Mouse (Mus musculus): Measurements from ENCODE around the gene Cfap43. TPM values are rescaled to one million over a fixed set of nuclear protein-coding genes. Genes with fewer than 3 reads are reported as not detected.

The Cfap43 gene
- polyA plus RNA-seq, 1 experiment from 2014 or later: 0.97 TPM

DNA sequence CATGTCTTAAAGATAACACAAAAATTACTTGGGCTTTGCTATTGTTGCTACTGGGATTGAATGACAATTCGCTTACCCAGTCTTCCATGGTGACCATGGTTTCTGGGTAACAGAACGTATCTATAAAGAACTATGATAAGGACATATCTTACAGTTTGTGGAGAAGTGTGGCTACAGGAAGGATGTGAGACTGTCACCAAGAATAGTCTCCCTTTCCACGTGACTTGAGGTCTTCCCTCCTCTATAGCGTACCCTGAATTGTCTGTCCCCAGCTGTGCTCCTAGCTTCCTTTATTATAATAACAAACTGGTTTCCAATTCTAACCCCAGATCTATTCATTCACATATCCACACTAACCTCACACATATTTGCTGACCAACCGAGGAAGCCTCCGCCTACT, 223.4 kb downstream of the Cfap43 start:
- 88% methylated on average over 6 of the region's 6 CpGs for WGBS
- no peak overlapping the region for H3K27ac ChIP-seq (ENCODE audit: low read length)

DNA sequence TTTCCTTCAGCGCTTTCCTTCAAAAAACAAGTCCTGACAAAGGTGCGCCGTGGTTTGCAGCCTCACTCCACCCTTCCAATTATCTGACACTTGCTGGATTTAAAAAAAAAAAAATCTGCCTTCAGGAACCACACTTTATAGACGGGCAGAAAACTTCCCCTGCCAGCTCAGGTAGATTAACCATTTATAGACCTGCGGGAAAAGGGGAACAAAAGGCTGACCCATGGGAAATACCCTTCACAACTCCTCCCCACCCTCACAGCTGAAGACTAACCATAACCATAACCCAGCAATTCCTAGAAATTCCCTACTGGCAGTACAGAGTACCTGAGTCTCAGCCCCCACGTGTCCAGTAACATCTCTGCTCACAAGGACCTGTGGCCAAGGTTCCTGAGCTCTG, 227.1 kb downstream of the Cfap43 start, which contains the start of gene Col17a1:
TSS of gene Col17a1 (minus strand) at position 101 of the 400 bp plus-strand sequence.
- Histone ChIP-seq H3K9ac (replicated peaks; ENCODE audit: low read depth, low read length) (no peak within 1 kb of the TSS), H3K4me2 (replicated peaks; ENCODE audit: low read depth, low read length) (no peak within 1 kb of the TSS), H3K36me3 (ENCODE audit: control insufficient read depth, insufficient read depth, low read length) (no peaks in the 10 kb centered on the region), H3K4me1 (ENCODE audit: control insufficient read depth, insufficient read depth, low read length) (no peaks in the 10 kb centered on the region), H3K27me3 (ENCODE audit: control insufficient read depth, insufficient read depth, low read length) (no peaks in the 10 kb centered on the region), H3K9me3 (ENCODE audit: control insufficient read depth, low read depth, low read length) (no peaks in the 10 kb centered on the region), H3K27ac (ENCODE audit: low read length) (no peak within 1 kb of the TSS), H3K4me3 (ENCODE audit: low read depth, low read length) (no peak within 1 kb of the TSS)
- 66% methylated on average over 6 of the region's 6 CpGs for WGBS
- ATAC-seq (ENCODE audit: insufficient number of reproducible peaks, insufficient read depth, low FRiP score, low read depth): no peak

More for the DNA sequence above, 223.4 kb downstream of the Cfap43 start:
- Histone ChIP-seq H3K9ac (replicated peaks; ENCODE audit: low read depth, low read length) (no peak overlapping the region), H3K36me3 (ENCODE audit: control insufficient read depth, insufficient read depth, low read length) (no peaks in the 10 kb centered on the region), H3K4me3 (ENCODE audit: low read depth, low read length) (no peak overlapping the region), H3K4me2 (replicated peaks; ENCODE audit: low read depth, low read length) (no peak overlapping the region), H3K27me3 (ENCODE audit: control insufficient read depth, insufficient read depth, low read length) (no peaks in the 10 kb centered on the region), H3K9me3 (ENCODE audit: control insufficient read depth, low read depth, low read length) (no peaks in the 10 kb centered on the region), H3K4me1 (ENCODE audit: control insufficient read depth, insufficient read depth, low read length) (0 out of 2 replicates have a peak, but pooled peaks cover 6% of the 10 kb centered on the region)
- ATAC-seq (ENCODE audit: insufficient number of reproducible peaks, insufficient read depth, low FRiP score, low read depth): no peak

DNA sequence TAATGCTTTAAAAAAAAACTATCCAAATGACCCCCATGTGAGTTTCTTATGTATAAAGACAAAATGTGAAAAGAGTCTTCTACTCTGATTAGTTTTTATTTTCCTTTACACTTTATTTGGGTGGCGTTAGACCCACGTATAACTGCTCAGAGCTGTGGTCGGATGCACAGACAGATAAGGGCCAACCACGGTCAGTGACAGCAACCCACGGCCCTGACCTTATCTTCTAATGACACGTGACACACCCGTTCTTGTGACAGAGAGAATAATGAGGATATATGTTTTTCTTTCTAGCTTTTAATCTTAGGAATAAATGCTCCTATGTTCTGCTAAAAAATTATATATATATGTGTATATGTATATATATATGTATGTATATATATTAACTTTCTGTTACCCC, 229.5 kb downstream of the Cfap43 start:
- no peak overlapping the region for H3K27ac ChIP-seq (ENCODE audit: low read length)
- H3K4me2 ChIP-seq (replicated peaks; ENCODE audit: low read depth, low read length): no peak overlapping the region
- WGBS: 81% methylated on average over 7 of the region's 7 CpGs
- H3K27me3 ChIP-seq (ENCODE audit: control insufficient read depth, insufficient read depth, low read length): no peaks in the 10 kb centered on the region
- no peak overlapping the region for H3K9ac ChIP-seq (replicated peaks; ENCODE audit: low read depth, low read length)
- no peak for ATAC-seq (ENCODE audit: insufficient number of reproducible peaks, insufficient read depth, low FRiP score, low read depth)
- H3K4me1 ChIP-seq (ENCODE audit: control insufficient read depth, insufficient read depth, low read length): no peaks in the 10 kb centered on the region
- no peaks in the 10 kb centered on the region for H3K9me3 ChIP-seq (ENCODE audit: control insufficient read depth, low read depth, low read length)
- H3K36me3 ChIP-seq (ENCODE audit: control insufficient read depth, insufficient read depth, low read length): no peaks in the 10 kb centered on the region
- H3K4me3 ChIP-seq (ENCODE audit: low read depth, low read length): no peak overlapping the region

Small RNA genes lying within 50 kb of the gene (microRNA-seq; reads per million reads assigned to microRNA genes)
- gene Gm22240: not detected
- not detected for gene Mir8090

Other genes with a start within 250 kb of the Cfap43 start
- gene Col17a1, start 227.2 kb downstream of the Cfap43 start, polyA plus RNA-seq (2014; fragmentation: Nextera tagmentation; extraction: Ambion mirVana): 10.3 and 12.7 TPM in 2 replicates
- 381 and 400 TPM in 2 replicates for gene Sfr1, start 187.6 kb downstream of the Cfap43 start, polyA plus RNA-seq (2014; fragmentation: Nextera tagmentation; extraction: Ambion mirVana)
- 482 and 525 TPM in 2 replicates for gene Gsto1, start 64.3 kb downstream of the Cfap43 start, polyA plus RNA-seq (2014; fragmentation: Nextera tagmentation; extraction: Ambion mirVana)
- 1.1 and 1.5 TPM in 2 replicates for gene Gsto2, start 53.8 kb downstream of the Cfap43 start, polyA plus RNA-seq (2014; fragmentation: Nextera tagmentation; extraction: Ambion mirVana)
- gene Itprip, start within 50 bp of the Cfap43 start, polyA plus RNA-seq (2014; fragmentation: Nextera tagmentation; extraction: Ambion mirVana): 9.3 and 11.0 TPM in 2 replicates
- not detected in 2 replicates for gene Cfap58, start 18.4 kb upstream of the Cfap43 start, polyA plus RNA-seq (2014; fragmentation: Nextera tagmentation; extraction: Ambion mirVana)

Data from stomach, embryonic 14.5 days (tissue).